Mouse (Mus musculus) testis, postnatal 10 days (tissue): ENCODE data around the gene Usp47.

ENCODE experiments used
- DNase-seq: peaks from one replicate; pipeline ENCODE4 v3.0.0; 2021; ENCODE audit warnings: low spot score

Usp47 gene

DNA sequence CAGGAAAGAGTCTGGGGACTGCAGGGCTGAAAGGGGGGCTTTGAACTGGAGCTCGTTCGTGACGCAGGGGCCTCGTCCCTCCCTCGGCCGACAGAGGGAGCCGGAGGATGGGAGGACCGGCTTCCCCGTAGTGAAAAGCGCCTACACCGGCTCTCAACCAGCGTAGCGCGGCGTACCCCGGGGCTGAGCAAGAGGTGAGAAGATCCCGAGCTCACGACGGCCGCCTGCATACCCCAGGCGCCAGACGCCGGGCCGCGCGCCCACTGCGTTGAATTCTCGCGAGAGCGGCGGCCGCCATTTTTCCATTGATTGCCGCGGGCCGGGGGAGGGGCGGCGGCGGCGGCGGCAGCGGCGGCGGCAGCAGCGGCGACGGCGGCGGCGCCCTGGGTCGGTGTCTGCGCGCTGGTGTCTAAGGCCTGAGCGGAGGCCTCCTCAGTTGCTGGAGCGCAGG, at the start of gene Usp47:
Gene Usp47, plus strand, starts transcription at position 355 of the 451 bp plus-strand sequence.
- peak; percentile 92 for DNase-seq

DNA sequence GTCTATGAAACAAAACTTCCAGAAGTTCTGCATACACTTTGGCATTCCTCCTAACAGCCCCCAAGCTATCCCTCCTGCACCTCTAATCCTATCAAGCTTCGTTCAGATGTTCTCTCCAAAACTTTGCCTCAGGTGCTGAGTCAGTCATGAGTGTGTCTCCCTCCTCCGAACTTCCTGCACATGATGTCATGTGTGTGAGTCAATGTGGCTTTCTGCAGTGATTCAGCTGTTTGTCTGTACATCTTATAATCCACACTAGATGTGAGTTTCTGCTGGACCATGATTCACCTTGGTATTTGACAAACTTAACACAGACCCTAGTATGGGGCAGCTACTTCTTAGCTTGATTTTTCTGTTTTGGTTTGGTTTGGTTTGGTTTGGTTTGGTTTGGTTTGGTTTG, 46.9 kb upstream of the Usp47 start:
- DNase-seq = no peak

- DNase-seq = no peak
Measured at GRCm38 (mm10) chr7:111977871-111978270, 45.4 kb upstream of the Usp47 start.

GRCm38 (mm10) chr7:111982296-111982695, 41.0 kb upstream of the Usp47 start:
- no peak for DNase-seq

- DNase-seq = no peak
Measured at GRCm38 (mm10) chr7:111984530-111984929, 38.8 kb upstream of the Usp47 start.

DNA sequence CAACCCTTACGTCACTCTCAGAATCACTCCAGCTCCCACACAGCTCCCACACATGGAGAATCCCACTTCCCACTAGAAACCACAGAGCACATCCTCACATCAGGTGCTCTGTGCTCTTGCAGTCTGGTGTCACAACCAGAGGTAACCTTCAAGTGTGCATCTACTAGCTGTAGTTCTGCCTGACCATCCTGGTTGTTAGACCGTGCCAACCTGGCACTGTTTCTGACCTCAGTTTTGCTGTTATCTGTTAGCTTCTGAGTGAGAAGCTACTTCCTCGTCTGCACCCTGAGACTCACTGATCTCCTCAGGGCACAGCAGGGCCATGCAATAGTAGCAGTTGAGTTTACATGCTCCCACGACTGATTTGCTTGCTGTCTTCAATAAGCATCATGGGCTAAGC, 38.0 kb upstream of the Usp47 start:
- no peak for DNase-seq

DNA sequence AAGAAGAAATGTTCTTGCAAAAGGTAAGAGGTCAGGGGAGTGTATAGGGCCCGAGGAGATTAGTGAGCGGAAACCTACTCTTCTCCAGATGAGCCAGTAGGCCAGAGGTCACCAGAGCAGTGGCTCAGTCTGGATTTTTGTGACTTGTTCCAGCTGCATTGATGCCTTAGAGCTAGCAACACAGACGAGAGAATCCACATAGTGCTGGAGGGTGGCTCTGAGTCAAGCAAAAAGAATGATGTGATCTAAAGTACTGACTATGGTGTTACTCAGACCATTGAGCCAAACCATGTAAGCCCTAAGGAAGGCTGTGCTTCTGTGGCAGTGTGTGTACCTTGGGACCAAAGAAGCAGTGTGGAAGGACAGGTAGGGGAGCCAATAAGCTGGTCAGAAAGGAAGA, 36.4 kb upstream of the Usp47 start:
- DNase-seq = no peak

DNA sequence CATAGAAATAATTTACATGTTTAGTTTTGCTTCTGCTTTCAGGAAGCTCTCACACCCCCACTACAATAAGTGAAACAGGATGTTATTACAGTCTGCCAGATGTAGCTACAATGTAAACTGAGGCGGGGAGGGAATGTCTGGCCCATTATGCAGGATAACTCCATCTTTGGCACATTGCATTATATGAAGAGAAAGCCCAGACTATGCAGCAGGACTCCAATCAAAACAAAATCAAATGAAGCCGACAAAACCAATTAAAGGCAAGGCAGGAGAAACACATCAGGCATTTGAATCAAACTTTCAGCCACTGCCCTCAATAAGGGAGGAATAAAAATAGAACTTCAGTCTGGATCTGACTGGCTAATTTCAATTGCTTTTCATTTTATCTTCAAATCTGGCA, 25.9 kb upstream of the Usp47 start:
- no peak for DNase-seq

- DNase-seq = no peak
Measured at GRCm38 (mm10) chr7:111998446-111999004, 24.8 kb upstream of the Usp47 start.

DNA sequence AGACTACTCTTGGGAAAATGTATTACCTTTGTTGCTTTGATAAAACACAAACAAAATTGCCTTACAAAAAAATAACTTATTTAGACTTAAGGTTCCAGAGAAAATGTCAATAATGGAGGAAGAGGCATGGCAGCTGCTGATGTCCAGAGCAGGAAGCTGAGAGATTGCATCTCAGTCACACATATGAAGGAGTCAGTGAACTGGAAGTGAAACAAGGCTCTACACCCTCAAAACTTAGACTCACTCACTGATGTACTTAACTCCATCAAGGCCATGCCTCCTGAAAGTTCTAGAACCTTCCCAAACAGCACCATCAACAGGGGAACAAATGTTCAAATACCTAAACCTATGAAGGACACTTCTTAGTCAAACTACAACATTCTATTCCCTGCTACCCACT, 23.9 kb upstream of the Usp47 start:
- no peak for DNase-seq

DNA sequence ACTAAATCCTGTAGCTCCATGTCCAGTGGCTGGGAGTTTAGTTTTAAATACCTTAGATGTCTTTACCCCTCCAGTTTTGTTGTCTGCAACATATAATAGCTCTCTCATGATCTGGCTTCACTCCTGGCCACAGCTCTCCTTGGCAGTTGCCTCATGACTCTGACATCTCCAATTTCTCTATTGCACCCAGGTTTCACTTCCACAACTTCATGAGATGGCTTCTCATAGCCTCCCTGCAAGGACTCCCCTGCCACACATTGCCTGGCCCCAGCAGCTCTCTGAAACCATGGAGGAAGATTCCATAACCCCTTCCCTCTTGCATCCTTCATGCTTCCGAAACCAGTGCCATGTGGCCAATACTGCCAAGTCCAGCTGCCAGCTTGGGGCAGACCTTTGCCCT, 23.1 kb upstream of the Usp47 start:
- no peak for DNase-seq

GRCm38 (mm10) chr7:112010511-112010910, 12.8 kb upstream of the Usp47 start:
- no peak for DNase-seq

- DNase-seq = no peak
Measured at GRCm38 (mm10) chr7:112010976-112011375, 12.3 kb upstream of the Usp47 start.

- peak; percentile 61 for DNase-seq
Measured at GRCm38 (mm10) chr7:112012102-112012501, 11.2 kb upstream of the Usp47 start.

GRCm38 (mm10) chr7:112012621-112013177, 10.6 kb upstream of the Usp47 start:
- peak; percentile 55 for DNase-seq

GRCm38 (mm10) chr7:112014148-112014547, 9.2 kb upstream of the Usp47 start:
- no peak for DNase-seq

DNA sequence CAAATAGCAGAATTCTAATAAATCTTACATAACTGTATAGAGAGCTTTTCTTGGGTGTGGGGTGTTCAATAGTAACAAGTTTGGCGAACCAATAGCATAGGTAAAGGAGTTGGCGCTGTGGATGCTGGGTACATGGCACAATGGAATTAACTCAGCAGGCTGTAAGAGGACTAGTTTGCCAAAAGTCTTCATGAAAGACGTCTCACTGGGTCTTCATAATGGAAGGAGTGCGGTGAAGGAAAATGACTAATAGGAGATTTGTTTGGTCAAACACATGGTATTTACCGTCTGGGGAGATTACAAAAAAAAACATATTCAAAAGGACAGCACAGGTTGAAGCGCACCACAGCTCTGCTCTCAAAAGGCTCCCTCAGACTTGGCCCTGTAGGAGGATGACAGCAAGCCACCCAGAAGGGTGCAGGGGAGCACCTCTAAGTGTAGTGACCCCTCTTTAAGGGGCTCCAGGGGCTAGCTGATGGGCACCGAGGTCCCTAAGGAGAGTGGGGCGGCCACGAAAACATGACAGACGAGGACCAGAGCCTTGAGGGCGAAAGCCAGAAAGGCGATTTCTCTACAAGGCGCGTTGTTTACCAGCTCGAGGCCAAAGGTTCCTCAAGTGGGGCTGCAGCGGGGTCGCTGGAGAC, 676 bp upstream of the Usp47 start:
- no peak for DNase-seq

- DNase-seq = no peak
Measured at GRCm38 (mm10) chr7:112023601-112024445, 519 bp downstream of the Usp47 start.

DNA sequence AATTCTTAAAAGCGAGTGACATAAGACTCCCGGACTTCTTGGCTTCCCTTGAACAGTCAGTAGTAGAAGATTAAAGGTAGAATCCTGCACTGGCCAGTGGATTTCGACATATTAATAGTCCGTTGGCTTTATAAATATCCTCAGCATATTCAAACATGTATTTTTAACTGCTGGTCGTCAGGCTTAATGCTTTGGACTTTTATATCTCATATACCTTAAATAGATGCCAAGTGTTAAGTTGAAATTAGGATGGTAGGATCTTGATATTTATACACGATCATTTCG, 1.1 kb downstream of the Usp47 start:
- DNase-seq = no peak

DNA sequence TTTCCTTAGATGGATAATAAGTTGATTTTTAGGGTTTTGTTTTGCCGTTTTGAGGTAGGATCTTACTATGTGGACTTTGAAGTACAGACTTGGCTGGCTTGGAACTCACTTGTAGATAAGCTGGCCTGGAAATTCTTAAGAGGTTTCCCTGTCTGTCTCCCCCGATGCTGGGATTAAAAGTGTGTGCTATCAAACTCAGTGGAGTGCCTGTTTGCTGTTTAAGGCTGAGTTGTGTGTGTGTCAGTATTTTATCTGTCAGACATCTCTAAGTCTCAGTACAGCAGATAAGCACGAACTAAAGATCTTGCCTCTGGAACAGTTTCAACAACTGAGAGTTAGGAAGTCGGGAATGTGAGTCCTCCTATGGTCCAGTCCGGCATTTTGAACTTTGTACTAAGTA, 1.6 kb downstream of the Usp47 start:
- DNase-seq = no peak

DNA sequence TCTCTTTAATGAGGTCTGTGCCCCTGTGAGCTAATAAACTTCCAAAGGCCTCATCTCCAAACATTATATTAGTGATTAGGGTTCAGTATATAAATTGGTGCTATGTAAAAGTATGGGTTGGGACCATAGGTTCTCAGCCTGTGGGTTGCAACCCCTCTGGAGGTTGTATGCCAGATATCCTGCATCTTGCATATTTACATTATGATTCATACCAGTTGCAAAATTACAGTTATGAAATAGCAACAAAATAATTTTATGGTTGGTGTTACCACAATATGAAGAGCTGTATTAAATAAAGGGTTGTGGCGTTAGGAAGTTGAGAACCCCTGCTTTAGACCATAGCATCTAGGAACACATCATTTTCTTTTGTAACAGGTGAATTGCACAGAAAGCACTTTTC, 7.3 kb downstream of the Usp47 start:
- no peak for DNase-seq

GRCm38 (mm10) chr7:112035804-112036203, 12.5 kb downstream of the Usp47 start:
- DNase-seq = no peak

GRCm38 (mm10) chr7:112036636-112037035, 13.3 kb downstream of the Usp47 start:
- no peak for DNase-seq
